Mouse (Mus musculus): Measurements from ENCODE around the gene Txnrd1. TPM values are rescaled to one million over a fixed set of nuclear protein-coding genes. Genes with fewer than 3 reads are reported as not detected.
A peak's percentile ranks its signal among the peaks of the same experiment; 100 is the strongest.

Txnrd1 gene
- total RNA-seq, 2 experiments from 2014 or later: 48.6 to 49.7 TPM

- DNase-seq: no peak
Observed at GRCm38 (mm10) chr10:82866356-82866755, 32.6 kb downstream of the Txnrd1 start, which contains the start of gene Eid3. Gene Eid3 (plus strand): TSS chr10:82866626.

- DNase-seq: no peak
Observed at GRCm38 (mm10) chr10:82866832-82867231, 33.1 kb downstream of the Txnrd1 start.

- no peak for DNase-seq
Observed at GRCm38 (mm10) chr10:82868418-82869086, 34.8 kb downstream of the Txnrd1 start.

GRCm38 (mm10) chr10:82875446-82875845 is 41.7 kb downstream of the Txnrd1 start:
- no peak for DNase-seq

GRCm38 (mm10) chr10:82876076-82876796 is 42.5 kb downstream of the Txnrd1 start:
- DNase-seq: no peak

GRCm38 (mm10) chr10:82887354-82887753 is 53.6 kb downstream of the Txnrd1 start:
- DNase-seq: no peak

- no peak for DNase-seq
Observed at GRCm38 (mm10) chr10:82888576-82888975, 54.8 kb downstream of the Txnrd1 start.

GRCm38 (mm10) chr10:82889447-82889973 is 55.8 kb downstream of the Txnrd1 start:
- DNase-seq: peak; percentile 30

- no peak for DNase-seq
Observed at GRCm38 (mm10) chr10:82890936-82891335, 57.2 kb downstream of the Txnrd1 start.

GRCm38 (mm10) chr10:82891427-82891826 is 57.7 kb downstream of the Txnrd1 start:
- no peak for DNase-seq

- DNase-seq: no peak
Observed at GRCm38 (mm10) chr10:82892442-82893055, 58.8 kb downstream of the Txnrd1 start.

GRCm38 (mm10) chr10:82893872-82894650 is 60.3 kb downstream of the Txnrd1 start:
- no peak for DNase-seq

- no peak for DNase-seq
Observed at GRCm38 (mm10) chr10:82897936-82898335, 64.2 kb downstream of the Txnrd1 start.

- DNase-seq: peak; percentile 22
Observed at GRCm38 (mm10) chr10:82898893-82899292, 65.1 kb downstream of the Txnrd1 start.

- no peak for DNase-seq
Observed at GRCm38 (mm10) chr10:82899810-82900421, 66.2 kb downstream of the Txnrd1 start.

- DNase-seq: no peak
Observed at GRCm38 (mm10) chr10:82900546-82900945, 66.8 kb downstream of the Txnrd1 start.

GRCm38 (mm10) chr10:82901436-82901835 is 67.7 kb downstream of the Txnrd1 start:
- peak; percentile 73 for DNase-seq

- DNase-seq: no peak
Observed at GRCm38 (mm10) chr10:82908526-82908925, 74.8 kb downstream of the Txnrd1 start.

GRCm38 (mm10) chr10:82909382-82909781 is 75.6 kb downstream of the Txnrd1 start:
- DNase-seq: peak; percentile 21

- no peak for DNase-seq
Observed at GRCm38 (mm10) chr10:82910198-82910597, 76.4 kb downstream of the Txnrd1 start.

GRCm38 (mm10) chr10:82913238-82913637 is 79.5 kb downstream of the Txnrd1 start:
- no peak for DNase-seq

GRCm38 (mm10) chr10:82913772-82914171 is 80.0 kb downstream of the Txnrd1 start:
- no peak for DNase-seq
